Mouse (Mus musculus): Measurements from ENCODE around the gene Wipi1. TPM values are rescaled to one million over a fixed set of nuclear protein-coding genes. Genes with fewer than 3 reads are reported as not detected.
A peak's percentile ranks its signal among the peaks of the same experiment; 100 is the strongest.

The Wipi1 gene
- total RNA-seq, 2 experiments from 2014 or later, result 6.4 to 7.4 TPM

GRCm38 (mm10) chr11:109583986-109584385 is 27.8 kb downstream of the Wipi1 start:
- peak; percentile 39 for ATAC-seq (replicated peaks; ENCODE audit: poor library complexity)

- no peak for ATAC-seq (replicated peaks; ENCODE audit: poor library complexity)
Observed at GRCm38 (mm10) chr11:109579999-109580398, 31.8 kb downstream of the Wipi1 start.

GRCm38 (mm10) chr11:109578536-109578935 is 33.2 kb downstream of the Wipi1 start:
- no peak for ATAC-seq (replicated peaks; ENCODE audit: poor library complexity)

GRCm38 (mm10) chr11:109575832-109576231 is 35.9 kb downstream of the Wipi1 start:
- ATAC-seq (replicated peaks; ENCODE audit: poor library complexity), result peak; percentile 68

- no peak for ATAC-seq (replicated peaks; ENCODE audit: poor library complexity)
Observed at GRCm38 (mm10) chr11:109574604-109575003, 37.2 kb downstream of the Wipi1 start.

- no peak for ATAC-seq (replicated peaks; ENCODE audit: poor library complexity)
Observed at GRCm38 (mm10) chr11:109572051-109572450, 39.7 kb downstream of the Wipi1 start.

GRCm38 (mm10) chr11:109569809-109570208 is 42.0 kb downstream of the Wipi1 start:
- no peak for ATAC-seq (replicated peaks; ENCODE audit: poor library complexity)

- ATAC-seq (replicated peaks; ENCODE audit: poor library complexity), result no peak
Observed at GRCm38 (mm10) chr11:109569007-109569618, 42.7 kb downstream of the Wipi1 start.

- ATAC-seq (replicated peaks; ENCODE audit: poor library complexity), result peak; percentile 62
Observed at GRCm38 (mm10) chr11:109564466-109565214, 47.1 kb downstream of the Wipi1 start.

GRCm38 (mm10) chr11:109563708-109564107 is 48.1 kb downstream of the Wipi1 start:
- ATAC-seq (replicated peaks; ENCODE audit: poor library complexity), result no peak

GRCm38 (mm10) chr11:109561445-109561844 is 50.3 kb downstream of the Wipi1 start:
- ATAC-seq (replicated peaks; ENCODE audit: poor library complexity), result no peak

- peak; percentile 63 for ATAC-seq (replicated peaks; ENCODE audit: poor library complexity)
Observed at GRCm38 (mm10) chr11:109560793-109561257, 50.9 kb downstream of the Wipi1 start.

GRCm38 (mm10) chr11:109559241-109559640 is 52.5 kb downstream of the Wipi1 start:
- no peak for ATAC-seq (replicated peaks; ENCODE audit: poor library complexity)

- ATAC-seq (replicated peaks; ENCODE audit: poor library complexity), result peak; percentile 61
Observed at GRCm38 (mm10) chr11:109557419-109557818, 54.3 kb downstream of the Wipi1 start.

GRCm38 (mm10) chr11:109556130-109556529 is 55.6 kb downstream of the Wipi1 start:
- ATAC-seq (replicated peaks; ENCODE audit: poor library complexity), result peak; percentile 15

GRCm38 (mm10) chr11:109554443-109554842 is 57.3 kb downstream of the Wipi1 start:
- no peak for ATAC-seq (replicated peaks; ENCODE audit: poor library complexity)

- ATAC-seq (replicated peaks; ENCODE audit: poor library complexity), result no peak
Observed at GRCm38 (mm10) chr11:109553921-109554320, 57.8 kb downstream of the Wipi1 start.

GRCm38 (mm10) chr11:109549599-109550290 is 62.0 kb downstream of the Wipi1 start:
- peak; percentile 51 for ATAC-seq (replicated peaks; ENCODE audit: poor library complexity)

- no peak for ATAC-seq (replicated peaks; ENCODE audit: poor library complexity)
Observed at GRCm38 (mm10) chr11:109547652-109548051, 64.1 kb downstream of the Wipi1 start.

GRCm38 (mm10) chr11:109546305-109547001 is 65.3 kb downstream of the Wipi1 start:
- ATAC-seq (replicated peaks; ENCODE audit: poor library complexity), result no peak

GRCm38 (mm10) chr11:109545700-109546143 is 66.0 kb downstream of the Wipi1 start:
- 0 out of 2 replicates have a peak, but pooled peaks have one; percentile 12 for ATAC-seq (replicated peaks; ENCODE audit: poor library complexity)

All from megakaryocyte progenitor cell, adult 5-6 weeks (primary cell).